Mouse (Mus musculus) C2C12 (cell line): ENCODE measurements around the gene Ngef. TPM values are rescaled to one million over a fixed set of nuclear protein-coding genes. Genes with fewer than 3 reads are reported as not detected.

Experiments
- H3K27me3 ChIP-seq: one replicate; pipeline ENCODE4 v1.6.1; 2011; ENCODE audit not compliant: control insufficient read depth, insufficient read depth, insufficient read length
- H3K36me3 ChIP-seq: one replicate; pipeline ENCODE4 v1.6.1; 2011; ENCODE audit not compliant: control insufficient read depth, insufficient read depth
- H3K4me3 ChIP-seq: one replicate; pipeline ENCODE4 v1.5.1; 2011; ENCODE audit warnings: mild to moderate bottlenecking, control low read depth; ENCODE audit not compliant: poor library complexity, insufficient read depth, severe bottlenecking
- H3K79me2 ChIP-seq: one replicate; pipeline ENCODE4 v1.6.1; 2011; ENCODE audit not compliant: control insufficient read depth, insufficient read depth
- H3K79me3 ChIP-seq: one replicate; pipeline ENCODE4 v1.6.1; 2011; ENCODE audit warnings: low read depth, control low read depth
- H3ac ChIP-seq: one replicate; pipeline ENCODE3; 2011; ENCODE audit warnings: low read depth; ENCODE audit not compliant: control insufficient read depth, insufficient read length
- CEBPB ChIP-seq: IDR thresholded peaks from one replicate; pipeline ENCODE4 v1.6.1; 2011; ENCODE audit warnings: low read depth, mild to moderate bottlenecking, control low read depth, moderate library complexity
- CTCF ChIP-seq: IDR thresholded peaks from one replicate; pipeline ENCODE4 v1.5.1; 2011; ENCODE audit not compliant: control insufficient read depth, insufficient read depth, insufficient read length
- FOSL1 ChIP-seq: IDR thresholded peaks from one replicate; pipeline ENCODE4 v1.8.0; 2011; ENCODE audit warnings: mild to moderate bottlenecking, low read length; ENCODE audit not compliant: poor library complexity, insufficient read depth, severe bottlenecking
- MAX ChIP-seq: IDR thresholded peaks from one replicate; pipeline ENCODE4 v1.6.1; 2011; ENCODE audit warnings: mild to moderate bottlenecking, control low read depth
- MYOD1 ChIP-seq: IDR thresholded peaks from one replicate; pipeline ENCODE4 v1.6.1; 2011; ENCODE audit warnings: low read depth; ENCODE audit not compliant: control insufficient read depth, insufficient read length
- MYOG ChIP-seq: IDR thresholded peaks from one replicate; pipeline ENCODE4 v1.6.1; 2011; ENCODE audit not compliant: control insufficient read depth, insufficient read length; ENCODE audit errors: extremely low read depth
- USF1 ChIP-seq: IDR thresholded peaks from one replicate; pipeline ENCODE4 v1.6.1; 2011; ENCODE audit warnings: low read depth, mild to moderate bottlenecking, control low read depth, moderate library complexity
- polyA plus RNA-seq: library from polyadenylated mRNA; unstranded; fragments of >200 nt; fragmentation: generic; extraction: Trizol; gene quantifications from one replicate; pipeline ENCODE4 v1.2.1, GENCODE M21; 2012; ENCODE audit warnings: missing spikeins

Gene Ngef
- polyA plus RNA-seq, 1 experiment: 15.6 TPM

GRCm38 (mm10) chr1:87541614-87542013, 32.1 kb downstream of the Ngef start:
- Histone ChIP-seq H3ac (no peak overlapping the region), H3K79me3 (no peaks in the 10 kb centered on the region), H3K79me2 (no peaks in the 10 kb centered on the region), H3K36me3 (no peaks in the 10 kb centered on the region), H3K4me3 (no peak overlapping the region), H3K27me3 (no peaks in the 10 kb centered on the region)
- TF ChIP-seq MAX: no peak
- TF ChIP-seq CEBPB: peak; percentile 38
- TF ChIP-seq MYOD1: no peak
- no peak for TF ChIP-seq USF1
- TF ChIP-seq FOSL1: no peak
- no peak for TF ChIP-seq MYOG
- no peak for TF ChIP-seq CTCF

GRCm38 (mm10) chr1:87537008-87537407, 36.7 kb downstream of the Ngef start:
- H3K27me3 ChIP-seq: no peaks in the 10 kb centered on the region
- H3K36me3 ChIP-seq: no peaks in the 10 kb centered on the region
- H3K79me3 ChIP-seq: no peaks in the 10 kb centered on the region
- H3ac ChIP-seq: no peak overlapping the region
- H3K4me3 ChIP-seq: no peak overlapping the region
- no peak for TF ChIP-seq MAX
- TF ChIP-seq MYOD1: no peak
- no peak for TF ChIP-seq MYOG
- TF ChIP-seq CEBPB: no peak
- no peak for TF ChIP-seq CTCF
- TF ChIP-seq USF1: no peak
- no peak for TF ChIP-seq FOSL1
- H3K79me2 ChIP-seq: no peaks in the 10 kb centered on the region

GRCm38 (mm10) chr1:87534118-87534517, 39.6 kb downstream of the Ngef start:
- Histone ChIP-seq H3K36me3 (no peaks in the 10 kb centered on the region), H3K79me3 (no peaks in the 10 kb centered on the region), H3ac (no peak overlapping the region), H3K27me3 (no peaks in the 10 kb centered on the region), H3K4me3 (no peak overlapping the region), H3K79me2 (no peaks in the 10 kb centered on the region)
- no peak for TF ChIP-seq FOSL1
- no peak for TF ChIP-seq MYOG
- TF ChIP-seq MAX: no peak
- no peak for TF ChIP-seq MYOD1
- TF ChIP-seq USF1: no peak
- no peak for TF ChIP-seq CEBPB
- TF ChIP-seq CTCF: no peak

GRCm38 (mm10) chr1:87532346-87532745, 41.3 kb downstream of the Ngef start:
- Histone ChIP-seq H3K36me3 (no peaks in the 10 kb centered on the region), H3ac (no peak overlapping the region), H3K79me3 (no peaks in the 10 kb centered on the region), H3K27me3 (no peaks in the 10 kb centered on the region), H3K4me3 (no peak overlapping the region), H3K79me2 (no peaks in the 10 kb centered on the region)
- no peak for TF ChIP-seq MYOG
- TF ChIP-seq CTCF: no peak
- no peak for TF ChIP-seq MYOD1
- no peak for TF ChIP-seq USF1
- TF ChIP-seq MAX: no peak
- TF ChIP-seq CEBPB: no peak
- TF ChIP-seq FOSL1: no peak

- no peaks in the 10 kb centered on the region for H3K27me3 ChIP-seq
- TF ChIP-seq USF1 (no peak), CEBPB (no peak), MAX (no peak), FOSL1 (no peak), CTCF (no peak)
- no peaks in the 10 kb centered on the region for H3K79me2 ChIP-seq
- no peak overlapping the region for H3K4me3 ChIP-seq
- no peak overlapping the region for H3ac ChIP-seq
- no peaks in the 10 kb centered on the region for H3K79me3 ChIP-seq
- H3K36me3 ChIP-seq: no peaks in the 10 kb centered on the region
Observed at GRCm38 (mm10) chr1:87527191-87527590, 46.5 kb downstream of the Ngef start.

- TF ChIP-seq MYOG: no peak
- no peak for TF ChIP-seq MYOD1
- no peak for TF ChIP-seq CEBPB
- no peak for TF ChIP-seq FOSL1
- TF ChIP-seq MAX: no peak
- no peak for TF ChIP-seq CTCF
- TF ChIP-seq USF1: no peak
- Histone ChIP-seq H3K36me3 (no peaks in the 10 kb centered on the region), H3K4me3 (no peak overlapping the region), H3K27me3 (no peaks in the 10 kb centered on the region), H3K79me3 (no peaks in the 10 kb centered on the region), H3K79me2 (no peaks in the 10 kb centered on the region), H3ac (no peak overlapping the region)
Observed at GRCm38 (mm10) chr1:87525041-87525440, 48.6 kb downstream of the Ngef start.
